Mouse (Mus musculus) CH12.LX (cell line): ENCODE results near the gene Rpia.
A peak's percentile ranks its signal among the peaks of the same experiment; 100 is the strongest.

Source experiments
- CTCF ChIP-seq, 2 experiments: IDR thresholded peaks in 1 of 2; conservative IDR thresholded peaks in 1 of 2; 2 replicates each; pipeline ENCODE4 v1.5.1; 2011 to 2012; ENCODE audit warnings: low read depth in 2 of 2, low read length in 2 of 2, improper control_type of control experiment in 1 of 2, inconsistent platforms in 1 of 2, mild to moderate bottlenecking in 1 of 2, moderate library complexity in 1 of 2
- MAFK ChIP-seq: IDR thresholded peaks from 2 replicates; pipeline ENCODE4 v1.6.1; 2011; ENCODE audit warnings: low read length, improper control_type of control experiment; ENCODE audit not compliant: insufficient replicate concordance
- POLR2A ChIP-seq: IDR thresholded peaks from 2 replicates; pipeline ENCODE4 v1.6.1; 2011; ENCODE audit warnings: low read depth, mild to moderate bottlenecking, improper control_type of control experiment, low read length
- SIN3A ChIP-seq: IDR thresholded peaks from 2 replicates; pipeline ENCODE4 v1.6.1; 2012; ENCODE audit warnings: low read length, improper control_type of control experiment, inconsistent platforms

DNA sequence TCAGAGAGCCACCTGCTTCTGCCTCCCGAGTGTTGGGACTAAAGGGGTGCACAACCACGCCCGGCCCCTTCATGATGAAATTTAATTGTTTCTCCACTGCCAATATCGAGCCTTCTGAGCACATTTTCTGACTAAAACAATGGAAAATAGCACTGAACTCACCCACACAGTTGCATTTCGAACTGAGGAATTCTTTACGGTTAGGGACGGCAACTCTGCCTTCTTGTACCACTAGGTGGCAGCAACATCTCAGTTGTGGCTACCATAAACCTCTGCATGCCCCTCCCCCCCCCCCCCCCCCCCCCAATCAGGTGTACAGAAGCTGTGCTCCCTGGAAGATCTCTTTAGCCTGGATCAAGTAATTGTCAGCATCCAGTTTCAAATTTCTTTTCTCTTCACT lies 13.2 kb upstream of the Rpia start:
- TF ChIP-seq SIN3A (no peak; the same call in 1 of the 2 replicates), CTCF (conservative IDR thresholded peaks at IDR 0.05 in 1 of 2, IDR thresholded peaks at IDR 0.05 in 1 of 2; ENCODE audit: low read depth in 2 of 2, low read length in 2 of 2) (peak; percentile 39 to 77; a peak in 3 of 4 replicates), MAFK (no peak), POLR2A (no peak)
